ENCODE assay signal across 8 mouse cellular contexts in the genomic region with DNA sequence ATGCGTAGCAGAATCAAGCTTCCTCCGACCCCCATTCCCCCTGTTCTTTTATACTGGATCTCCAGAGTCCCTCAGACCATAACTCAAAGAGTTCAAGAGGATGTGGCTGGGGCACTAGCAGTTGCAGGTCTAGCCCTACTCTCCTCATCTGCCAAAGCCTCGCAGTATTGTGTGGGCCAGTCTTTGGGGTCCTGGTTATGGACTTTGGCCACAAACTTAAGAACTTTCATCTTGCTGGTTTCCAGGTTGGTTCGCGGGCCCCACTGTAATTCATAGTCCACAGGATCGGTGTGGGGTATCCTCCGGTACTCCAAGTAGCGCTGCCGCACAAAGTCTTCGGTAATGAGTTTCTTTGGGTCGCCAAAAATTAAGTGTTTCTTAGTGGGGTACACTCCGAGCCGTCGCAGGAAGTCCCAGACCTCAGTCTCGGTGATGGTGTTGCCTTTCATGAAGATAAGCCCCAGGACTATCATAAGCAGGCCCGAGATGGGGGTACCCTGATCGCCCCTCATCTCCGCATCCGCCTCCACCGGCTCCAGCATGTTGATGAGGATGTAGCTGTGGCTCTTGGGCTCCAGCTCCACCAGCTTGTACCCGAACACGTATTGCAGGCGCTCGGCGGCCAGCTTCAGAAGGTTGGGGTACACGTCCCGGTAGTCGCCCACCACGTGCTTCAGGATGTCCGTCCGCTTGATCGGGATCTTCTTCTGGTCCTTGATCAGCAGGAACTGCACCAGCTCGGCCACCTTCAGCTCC. TPM values are rescaled to one million over a fixed set of nuclear protein-coding genes. Genes with fewer than 3 reads are reported as not detected.
DNase-seq lines count a peak whose midpoint lies in the region; ATAC-seq and TF ChIP-seq lines count a peak whose summit lies in the region.

No protein-coding gene starts in this region.

- peak overlapping the region; percentile 92 for H3K27ac ChIP-seq in gastrocnemius, adult 2 months
- peak overlapping the region; percentile 97 for H3K27ac ChIP-seq in embryonic facial prominence, embryonic 15.5 days (replicated peaks)
- H3K27ac ChIP-seq in limb, embryonic 10.5 days: peak overlapping the region; percentile 96
- H3K27ac ChIP-seq in neural tube, embryonic 11.5 days (ENCODE audit: low read depth, low read length): peak overlapping the region; percentile 89

- H3K36me3 ChIP-seq in E14TG2a.4 (ENCODE audit: insufficient read depth, low read length): peaks cover 17% of the 10 kb centered on the region
- no peaks in the 10 kb centered on the region for H3K36me3 ChIP-seq in embryonic facial prominence, embryonic 15.5 days
- peaks cover 16% of the 10 kb centered on the region for H3K36me3 ChIP-seq in limb, embryonic 10.5 days
- H3K36me3 ChIP-seq in neural tube, embryonic 11.5 days (ENCODE audit: control insufficient read depth, insufficient read depth, low read length): no peaks in the 10 kb centered on the region

- peak overlapping the region; percentile 92 for H3K4me3 ChIP-seq in gastrocnemius, adult 2 months
- H3K4me3 ChIP-seq in E14TG2a.4 (replicated peaks; ENCODE audit: low read length): peak overlapping the region; percentile 97
- peak overlapping the region; percentile 99 for H3K4me3 ChIP-seq in embryonic facial prominence, embryonic 15.5 days (replicated peaks)
- H3K4me3 ChIP-seq in limb, embryonic 10.5 days: peak overlapping the region; percentile 95
- peak overlapping the region; percentile 81 for H3K4me3 ChIP-seq in neural tube, embryonic 11.5 days (ENCODE audit: low read depth, low read length)

- WGBS in embryonic facial prominence, embryonic 15.5 days: under 1% methylated on average over 33 of the region's 33 CpGs
- WGBS in limb, embryonic 10.5 days: 2% methylated on average over 33 of the region's 33 CpGs
- WGBS in neural tube, embryonic 11.5 days: 1% methylated on average over 33 of the region's 33 CpGs

- no peaks in the 10 kb centered on the region for H3K9me3 ChIP-seq in E14TG2a.4 (ENCODE audit: low read length)
- no peaks in the 10 kb centered on the region for H3K9me3 ChIP-seq in embryonic facial prominence, embryonic 15.5 days (replicated peaks)
- H3K9me3 ChIP-seq in limb, embryonic 10.5 days (replicated peaks): no peaks in the 10 kb centered on the region
- H3K9me3 ChIP-seq in neural tube, embryonic 11.5 days (ENCODE audit: control insufficient read depth, low read length): no peaks in the 10 kb centered on the region

- H3K4me1 ChIP-seq in E14TG2a.4 (replicated peaks; ENCODE audit: low read depth, low read length): peaks cover 43% of the 10 kb centered on the region
- peaks cover 16% of the 10 kb centered on the region for H3K4me1 ChIP-seq in embryonic facial prominence, embryonic 15.5 days
- peaks cover 23% of the 10 kb centered on the region for H3K4me1 ChIP-seq in limb, embryonic 10.5 days
- peaks cover 16% of the 10 kb centered on the region for H3K4me1 ChIP-seq in neural tube, embryonic 11.5 days (ENCODE audit: control insufficient read depth, insufficient read depth, low read length)

- intact Hi-C loops in gastrocnemius, adult 2 months (cut with DNase I): no loop called here

- peak overlapping the region; percentile 94 for H3K9ac ChIP-seq in embryonic facial prominence, embryonic 15.5 days
- H3K9ac ChIP-seq in neural tube, embryonic 11.5 days (ENCODE audit: low read length): peak overlapping the region; percentile 84

- H3K27me3 ChIP-seq in E14TG2a.4 (ENCODE audit: insufficient read depth, low read length): peaks cover 3% of the 10 kb centered on the region; the same call in 1 of the 2 replicates
- H3K27me3 ChIP-seq in embryonic facial prominence, embryonic 15.5 days: no peaks in the 10 kb centered on the region
- peaks cover 18% of the 10 kb centered on the region; the same call in 1 of the 2 replicates for H3K27me3 ChIP-seq in limb, embryonic 10.5 days (ENCODE audit: low read depth, poor library complexity, severe bottlenecking)
- H3K27me3 ChIP-seq in neural tube, embryonic 11.5 days (ENCODE audit: control insufficient read depth, insufficient read depth, low read length): no peaks in the 10 kb centered on the region

- ATAC-seq in embryonic facial prominence, embryonic 15.5 days (ENCODE audit: insufficient number of reproducible peaks, low FRiP score, low TSS enrichment, low read depth): peak; percentile 46; the same call in 1 of the 2 replicates
- peak; percentile 62 for ATAC-seq in neural tube, embryonic 11.5 days (ENCODE audit: insufficient read depth, low FRiP score, low TSS enrichment)

- TF ChIP-seq CTCF in gastrocnemius, adult 2 months (IDR thresholded peaks at IDR 0.05): no peak
- TF ChIP-seq CTCF in E14TG2a.4 (conservative IDR thresholded peaks at IDR 0.05; ENCODE audit: low read length): no peak

- H3K4me2 ChIP-seq in embryonic facial prominence, embryonic 15.5 days (replicated peaks): peak overlapping the region; percentile 64
- peak overlapping the region; percentile 80 for H3K4me2 ChIP-seq in neural tube, embryonic 11.5 days (ENCODE audit: low read depth)

- no peak for DNase-seq in gastrocnemius, adult 2 months
- DNase-seq in gastrocnemius, postnatal 10 days: no peak
- peak; percentile 32 for DNase-seq in limb, embryonic 10.5 days (ENCODE audit: low spot score)
- peak; percentile 29 for DNase-seq in neural tube, embryonic 11.5 days (ENCODE audit: low spot score)
- DNase-seq in layer of hippocampus, adult 8-10 months (ENCODE audit: low spot score in 2 of 2): no peak
- no peak for DNase-seq in adrenal gland, adult (ENCODE audit: inconsistent age in 2 of 2, low spot score in 1 of 2)

RNA-seq across cellular contexts. Expression of a gene that starts 0.6 kb away (rescaled TPM):
- 1 to 10 TPM; 2.2 to 2.7 TPM for total RNA-seq in gastrocnemius, adult 2 months (2021)
- 1 to 10 TPM; 3.8 to 4.4 TPM for total RNA-seq in gastrocnemius, postnatal 10 days (2021)
- 11.8 and 12.7 TPM in 2 replicates for polyA plus RNA-seq in embryonic facial prominence, embryonic 15.5 days (2015; fragmentation: Nextera tagmentation; extraction: Ambion mirVana)
- polyA plus RNA-seq in limb, embryonic 10.5 days (2016; fragmentation: Nextera tagmentation; extraction: Ambion mirVana): 9.9 and 10.2 TPM in 2 replicates
- polyA plus RNA-seq in neural tube, embryonic 11.5 days (2014; fragmentation: Nextera tagmentation; extraction: Ambion mirVana): 13.1 and 14.2 TPM in 2 replicates
- total RNA-seq in layer of hippocampus, adult 8-10 months (2022): 10 to 100 TPM; 16.4 to 17.8 (median 17.3) TPM

Comparison
In these comparisons a context has a peak if more than half of its experiments do, and no peak if none do; other contexts are left out.
1. DNase-seq: peak in limb, embryonic 10.5 days (single experiment) and neural tube, embryonic 11.5 days (single experiment); none in gastrocnemius, adult 2 months (single experiment), gastrocnemius, postnatal 10 days (single experiment), layer of hippocampus, adult 8-10 months (0 of 2) and adrenal gland, adult (0 of 2).
2. Peak in every context shown above with its lines, with median percentiles within 50 percentile points of each other: H3K27ac ChIP-seq and H3K4me3 ChIP-seq.